Mouse (Mus musculus) limb, embryonic 11.5 days (tissue): ENCODE results near the gene Pkd1. TPM values are rescaled to one million over a fixed set of nuclear protein-coding genes. Genes with fewer than 3 reads are reported as not detected.

ENCODE experiments used
- ATAC-seq: fragments of 200-750 bp; cut with Nextera tagmentation; 2 replicates; pipeline ENCODE4 v1.8.0; 2017; ENCODE audit warnings: low read depth; ENCODE audit not compliant: insufficient number of reproducible peaks, low FRiP score, low TSS enrichment
- DNase-seq: peaks from one replicate; pipeline ENCODE4 v3.0.0-alpha.2; 2015; ENCODE audit warnings: low spot score
- H3K27ac ChIP-seq: fragments of 300-500 bp; sonication (generic); replicated peaks from 2 replicates; pipeline ENCODE4 v1.5.1; 2014; ENCODE audit warnings: low read depth, mild to moderate bottlenecking, low read length
- H3K27me3 ChIP-seq: fragments of 300-500 bp; sonication (generic); 2 replicates; pipeline ENCODE4 v1.6.1; 2014; ENCODE audit warnings: mild to moderate bottlenecking, low read length, mixed read lengths; ENCODE audit not compliant: control insufficient read depth, insufficient read depth
- H3K36me3 ChIP-seq: fragments of 300-500 bp; sonication (generic); 2 replicates; pipeline ENCODE4 v1.6.1; 2014; ENCODE audit warnings: mild to moderate bottlenecking, low read length, moderate library complexity, mixed read lengths; ENCODE audit not compliant: control insufficient read depth, insufficient read depth
- H3K4me1 ChIP-seq: fragments of 300-500 bp; sonication (generic); 2 replicates; pipeline ENCODE4 v1.6.1; 2014; ENCODE audit warnings: low read length, mixed read lengths; ENCODE audit not compliant: control insufficient read depth, insufficient read depth
- H3K4me2 ChIP-seq: fragments of 300-500 bp; sonication (generic); 2 replicates; pipeline ENCODE4 v1.6.1; 2014; ENCODE audit warnings: low read depth, mild to moderate bottlenecking, moderate library complexity; ENCODE audit not compliant: severe bottlenecking
- H3K4me3 ChIP-seq: fragments of 300-500 bp; sonication (generic); 2 replicates; pipeline ENCODE4 v1.5.1; 2014; ENCODE audit warnings: low read depth, low read length
- H3K9ac ChIP-seq: fragments of 300-500 bp; sonication (generic); 2 replicates; pipeline ENCODE4 v1.6.1; 2014; ENCODE audit warnings: mild to moderate bottlenecking, low read length
- H3K9me3 ChIP-seq: fragments of 300-500 bp; sonication (generic); 2 replicates; pipeline ENCODE4 v1.6.1; 2016; ENCODE audit warnings: low read length; ENCODE audit not compliant: control insufficient read depth
- WGBS: fragments of 180-500 bp; shearing (Covaris S2); extraction: QIAGEN DNeasy Blood & Tissue Kit; methylation state at CpG from one replicate; pipeline ENCODE4 v1.1.7; 2014; 5-methylcytosine and 5-hydroxymethylcytosine counted together
- polyA plus RNA-seq: library from polyadenylated mRNA; unstranded; fragments of >200 nt; fragmentation: Nextera tagmentation; extraction: Ambion mirVana; gene quantifications from 2 replicates; pipeline ENCODE4 v1.2.1, GENCODE M21; 2014

The Pkd1 gene
- polyA plus RNA-seq, 1 experiment from 2014 or later, result 22.5 TPM

DNA sequence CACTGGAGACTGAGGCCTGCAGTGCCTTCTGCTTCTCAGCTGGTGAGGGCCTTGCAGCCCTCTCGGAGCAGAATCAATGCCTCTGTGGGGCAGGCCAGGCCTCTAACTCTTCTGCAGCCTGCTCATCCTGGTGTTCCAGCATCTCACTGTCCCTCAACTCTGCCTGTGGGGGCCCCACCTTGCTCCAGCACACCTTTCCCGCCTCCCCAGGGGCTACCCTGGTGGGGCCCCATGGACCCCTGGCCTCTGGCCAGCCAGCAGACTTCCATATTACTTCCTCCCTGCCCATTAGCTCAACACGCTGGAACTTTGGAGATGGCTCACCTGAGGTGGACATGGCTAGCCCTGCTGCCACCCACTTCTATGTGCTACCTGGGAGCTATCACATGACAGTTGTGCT is 15.5 kb downstream of the Pkd1 start:
- 87% methylated on average over 3 of the region's 3 CpGs for WGBS
- Histone ChIP-seq H3K4me3 (no peak overlapping the region), H3K4me1 (no peaks in the 10 kb centered on the region), H3K36me3 (peaks cover 12% of the 10 kb centered on the region), H3K27me3 (no peaks in the 10 kb centered on the region), H3K27ac (no peak overlapping the region), H3K9ac (no peak overlapping the region), H3K9me3 (no peaks in the 10 kb centered on the region), H3K4me2 (no peak overlapping the region)
- DNase-seq (no peak), ATAC-seq (no peak)

- 90% methylated on average over 3 of the region's 3 CpGs for WGBS
- Histone ChIP-seq H3K36me3 (peaks cover 12% of the 10 kb centered on the region), H3K27ac (no peak overlapping the region), H3K27me3 (no peaks in the 10 kb centered on the region), H3K9me3 (no peaks in the 10 kb centered on the region), H3K4me1 (no peaks in the 10 kb centered on the region), H3K4me3 (no peak overlapping the region), H3K9ac (no peak overlapping the region), H3K4me2 (no peak overlapping the region)
- ATAC-seq (no peak), DNase-seq (no peak)
Measured at GRCm38 (mm10) chr17:24565792-24566191, 16.2 kb downstream of the Pkd1 start.

GRCm38 (mm10) chr17:24567034-24567779 is 17.6 kb downstream of the Pkd1 start:
- ATAC-seq (no peak), DNase-seq (no peak)
- no peak overlapping the region for H3K4me3 ChIP-seq
- no peak overlapping the region for H3K9ac ChIP-seq
- H3K9me3 ChIP-seq, result no peaks in the 10 kb centered on the region
- no peaks in the 10 kb centered on the region for H3K27me3 ChIP-seq
- H3K36me3 ChIP-seq, result peaks cover 18% of the 10 kb centered on the region
- 87% methylated on average over 8 of the region's 8 CpGs for WGBS
- H3K27ac ChIP-seq, result no peak overlapping the region
- no peak overlapping the region for H3K4me2 ChIP-seq
- H3K4me1 ChIP-seq, result no peaks in the 10 kb centered on the region

- WGBS, result 91% methylated on average over 4 of the region's 4 CpGs
- H3K36me3 ChIP-seq, result peaks cover 21% of the 10 kb centered on the region
- H3K4me2 ChIP-seq, result no peak overlapping the region
- no peaks in the 10 kb centered on the region for H3K27me3 ChIP-seq
- H3K4me1 ChIP-seq, result no peaks in the 10 kb centered on the region
- H3K4me3 ChIP-seq, result no peak overlapping the region
- H3K27ac ChIP-seq, result no peak overlapping the region
- no peak overlapping the region for H3K9ac ChIP-seq
- H3K9me3 ChIP-seq, result no peaks in the 10 kb centered on the region
- DNase-seq, result no peak
- ATAC-seq, result no peak
Measured at GRCm38 (mm10) chr17:24569837-24570236, 20.2 kb downstream of the Pkd1 start.

GRCm38 (mm10) chr17:24572651-24573245 is 23.1 kb downstream of the Pkd1 start:
- no peaks in the 10 kb centered on the region for H3K27me3 ChIP-seq
- ATAC-seq, result no peak
- H3K27ac ChIP-seq, result no peak overlapping the region
- no peak overlapping the region for H3K4me2 ChIP-seq
- H3K4me3 ChIP-seq, result no peak overlapping the region
- H3K9me3 ChIP-seq, result no peaks in the 10 kb centered on the region
- peaks cover 19% of the 10 kb centered on the region for H3K36me3 ChIP-seq
- H3K4me1 ChIP-seq, result no peaks in the 10 kb centered on the region
- no peak overlapping the region for H3K9ac ChIP-seq
- DNase-seq, result no peak
- 90% methylated on average over 12 of the region's 12 CpGs for WGBS

- no peaks in the 10 kb centered on the region for H3K9me3 ChIP-seq
- H3K4me1 ChIP-seq, result no peaks in the 10 kb centered on the region
- 97% methylated on average over 9 of the region's 9 CpGs for WGBS
- no peak for ATAC-seq
- no peak overlapping the region for H3K9ac ChIP-seq
- peaks cover 15% of the 10 kb centered on the region for H3K36me3 ChIP-seq
- H3K27me3 ChIP-seq, result no peaks in the 10 kb centered on the region
- H3K27ac ChIP-seq, result no peak overlapping the region
- no peak for DNase-seq
- H3K4me2 ChIP-seq, result no peak overlapping the region
- no peak overlapping the region for H3K4me3 ChIP-seq
Measured at GRCm38 (mm10) chr17:24573811-24574210, 24.2 kb downstream of the Pkd1 start.

DNA sequence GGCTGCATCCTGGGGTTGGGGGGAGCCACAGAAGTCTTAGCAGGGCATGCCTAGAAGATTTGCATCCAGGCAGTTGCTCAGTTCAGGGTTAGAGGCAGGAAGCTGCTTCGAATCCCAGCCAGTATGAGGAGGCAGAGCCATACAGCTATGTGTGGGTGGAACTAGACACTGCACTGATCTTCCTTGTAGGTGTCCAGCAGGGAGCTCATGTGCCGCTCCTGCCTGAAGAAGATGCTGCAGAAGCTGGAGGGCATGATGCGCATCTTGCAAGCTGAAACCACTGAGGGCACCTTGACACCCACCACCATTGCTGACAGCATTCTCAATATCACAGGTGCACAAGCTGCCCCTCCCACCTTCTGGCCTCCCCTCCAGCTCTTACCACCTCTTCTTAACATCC is 29.9 kb downstream of the Pkd1 start:
- no peaks in the 10 kb centered on the region for H3K4me1 ChIP-seq
- whole genome bisulfite sequencing, result 92% methylated on average over 3 of the region's 3 CpGs
- ATAC-seq (no peak), DNase-seq (no peak)
- H3K9me3 ChIP-seq, result no peaks in the 10 kb centered on the region
- H3K27ac ChIP-seq, result no peak overlapping the region
- no peaks in the 10 kb centered on the region for H3K27me3 ChIP-seq
- no peak overlapping the region for H3K4me3 ChIP-seq
- H3K4me2 ChIP-seq, result no peak overlapping the region
- H3K36me3 ChIP-seq, result peaks cover 14% of the 10 kb centered on the region
- H3K9ac ChIP-seq, result no peak overlapping the region

DNA sequence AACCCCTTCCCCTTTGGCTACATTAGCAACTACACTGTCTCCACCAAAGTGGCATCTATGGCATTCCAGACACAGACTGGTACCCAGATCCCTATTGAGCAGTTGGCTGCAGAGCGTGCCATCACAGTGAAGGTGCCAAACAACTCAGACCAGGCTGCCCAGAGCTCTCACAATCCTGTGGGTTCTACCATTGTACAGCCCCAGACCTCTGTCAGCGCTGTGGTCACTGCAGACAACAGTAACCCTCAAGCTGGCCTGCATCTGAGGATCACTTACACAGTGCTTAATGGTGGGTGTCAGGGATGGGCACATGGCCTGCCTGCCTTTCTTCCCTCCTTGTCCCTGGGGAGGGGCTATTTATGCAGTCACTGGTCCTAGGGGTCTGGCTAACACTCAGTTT is 30.7 kb downstream of the Pkd1 start:
- WGBS, result 93% methylated on average over 2 of the region's 2 CpGs
- H3K4me3 ChIP-seq, result no peak overlapping the region
- no peak for DNase-seq
- H3K27me3 ChIP-seq, result no peaks in the 10 kb centered on the region
- H3K4me2 ChIP-seq, result no peak overlapping the region
- no peaks in the 10 kb centered on the region for H3K4me1 ChIP-seq
- H3K9ac ChIP-seq, result no peak overlapping the region
- no peak overlapping the region for H3K27ac ChIP-seq
- H3K36me3 ChIP-seq, result peaks cover 14% of the 10 kb centered on the region
- ATAC-seq, result no peak
- no peaks in the 10 kb centered on the region for H3K9me3 ChIP-seq
